Mouse (Mus musculus) myocyte (in vitro differentiated cells): Measurements from ENCODE around the gene Tmem116.

Experiments
- CEBPB ChIP-seq: IDR thresholded peaks from 2 replicates; pipeline ENCODE4 v1.6.1; 2011; ENCODE audit warnings: mild to moderate bottlenecking, moderate library complexity; ENCODE audit not compliant: poor library complexity, insufficient read depth, severe bottlenecking
- E2F4 ChIP-seq: IDR thresholded peaks from one replicate; pipeline ENCODE4 v1.6.1; 2011; ENCODE audit warnings: mild to moderate bottlenecking, control low read depth, moderate library complexity; ENCODE audit not compliant: insufficient read depth
- MYOD1 ChIP-seq, 3 experiments: IDR thresholded peaks; one replicate each; pipeline ENCODE4 v1.6.1; 2011; ENCODE audit warnings: control low read depth in 2 of 3, low read depth in 2 of 3, mild to moderate bottlenecking in 2 of 3, moderate library complexity in 1 of 3; ENCODE audit not compliant: insufficient read length in 2 of 3, control insufficient read depth in 1 of 3
- POLR2A ChIP-seq: IDR thresholded peaks from one replicate; pipeline ENCODE4 v1.6.1; 2011; ENCODE audit warnings: low read depth, mild to moderate bottlenecking, control low read depth, moderate library complexity; ENCODE audit not compliant: insufficient read length
- POLR2AphosphoS2 ChIP-seq: IDR thresholded peaks from one replicate; pipeline ENCODE4 v1.6.1; 2011; ENCODE audit warnings: low read depth, control low read depth; ENCODE audit not compliant: insufficient read length
- TCF12 ChIP-seq: IDR thresholded peaks from one replicate; pipeline ENCODE4 v1.6.1; 2011; ENCODE audit warnings: mild to moderate bottlenecking, control low read depth; ENCODE audit not compliant: poor library complexity, insufficient read depth, severe bottlenecking
- TCF3 ChIP-seq: IDR thresholded peaks from one replicate; pipeline ENCODE4 v1.6.1; 2011; ENCODE audit warnings: low read depth, control low read depth; ENCODE audit not compliant: insufficient read length
- USF1 ChIP-seq: IDR thresholded peaks from one replicate; pipeline ENCODE4 v1.6.1; 2011; ENCODE audit warnings: low read depth, mild to moderate bottlenecking, control low read depth, moderate library complexity

- TF ChIP-seq USF1 (no peak), POLR2A (no peak), TCF3 (no peak), MYOD1 (IDR thresholded peaks at IDR 0.05; ENCODE audit: control insufficient read depth in 1 of 3, insufficient read length in 2 of 3, low read depth in 2 of 3) (no peak), E2F4 (no peak), TCF12 (no peak), CEBPB (no peak), POLR2AphosphoS2 (no peak)
Observed at GRCm38 (mm10) chr5:121451203-121451602, 490 bp upstream of the Tmem116 start.
